Mouse (Mus musculus): ENCODE data around the gene Efcab11. TPM values are rescaled to one million over a fixed set of nuclear protein-coding genes. Genes with fewer than 3 reads are reported as not detected.

The Efcab11 gene
- total and polyA plus RNA-seq, 3 experiments = 7.9 to 12.2 (median 8.0) TPM

DNA sequence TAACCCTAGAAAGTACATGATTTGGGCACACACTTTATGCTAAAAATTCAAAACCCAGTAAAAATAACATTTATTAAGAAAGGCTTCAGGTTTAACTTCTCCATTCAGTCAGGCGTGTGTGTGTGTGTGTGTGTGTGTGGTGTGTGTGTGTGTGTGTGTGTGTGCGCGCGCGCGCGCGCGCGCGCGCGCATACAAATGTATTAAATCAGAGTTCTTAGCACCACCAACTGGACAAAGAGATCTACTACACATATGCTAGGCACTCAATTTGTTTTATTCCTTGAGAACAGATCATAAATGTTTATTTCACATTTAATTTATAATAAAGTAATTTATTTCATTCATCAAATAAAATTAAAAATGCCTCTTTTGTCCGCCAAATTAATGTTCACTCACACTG is 45.5 kb downstream of the Efcab11 start:
- dilution Hi-C loops (cut with MboI; ENCODE audit: extremely low pct_ligation_motif_present, extremely low pct_unique_long_range_greater_than_20kb, low sequenced_read_pairs) = no loop called here
- no peaks in the 10 kb centered on the region for H3K27me3 ChIP-seq (replicated peaks)
- in situ Hi-C loops (cut with MboI; ENCODE audit: low pct_ligation_motif_present, low pct_unique_long_range_greater_than_20kb, low sequenced_read_pairs) = no loop called here

DNA sequence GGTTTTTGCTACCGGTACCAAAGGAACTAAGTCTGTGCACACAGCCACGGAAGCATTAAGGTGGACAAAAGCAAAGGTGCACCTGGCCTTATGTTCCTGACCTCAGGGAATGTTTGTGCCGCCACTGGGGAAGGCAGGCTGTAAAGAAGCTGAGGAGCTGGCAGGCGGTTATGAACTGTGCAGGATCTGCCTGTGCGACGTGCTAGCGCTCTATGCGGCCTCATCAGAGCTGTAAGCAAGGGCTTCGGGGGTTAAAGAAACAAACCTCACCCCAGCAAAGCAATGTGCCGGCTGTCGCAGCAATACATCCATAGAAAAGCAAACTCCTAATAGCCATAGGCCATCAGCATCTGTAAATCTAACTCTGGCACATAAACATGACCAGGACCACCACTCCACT is 46.1 kb downstream of the Efcab11 start:
- Histone ChIP-seq H3K4me3 (replicated peaks in 1 of 3; ENCODE audit: low read depth in 2 of 3, low read length in 2 of 3, poor library complexity in 1 of 3) (no peak overlapping the region), H3K79me2 (replicated peaks; ENCODE audit: control insufficient read depth, extremely low read depth, insufficient read depth, poor library complexity, severe bottlenecking) (no peaks in the 10 kb centered on the region), H3K4me1 (ENCODE audit: control insufficient read depth in 1 of 2, insufficient read depth in 2 of 2) (no peaks in the 10 kb centered on the region), H3K9me3 (replicated peaks; ENCODE audit: low read length) (peaks cover 4% of the 10 kb centered on the region), H3K4me2 (ENCODE audit: insufficient read depth, low read depth, poor library complexity, severe bottlenecking) (no peak overlapping the region), H3K27ac (ENCODE audit: insufficient read depth, low read depth) (no peak overlapping the region), H3K9ac (ENCODE audit: insufficient read depth, low read depth) (no peak overlapping the region), H3K27me3 (replicated peaks) (no peaks in the 10 kb centered on the region), H3K36me3 (replicated peaks in 1 of 2; ENCODE audit: control insufficient read depth in 1 of 2, insufficient read depth in 1 of 2, low read length in 1 of 2) (peaks cover 4 to 45% of the 10 kb centered on the region in 2 experiments)
- dilution Hi-C loops (cut with MboI; ENCODE audit: extremely low pct_ligation_motif_present, extremely low pct_unique_long_range_greater_than_20kb, low sequenced_read_pairs) = no loop called here
- no peak for TF ChIP-seq RCOR1 (conservative IDR thresholded peaks at IDR 0.05; ENCODE audit: low read depth, low read length)
- no peak for TF ChIP-seq ZC3H11A (IDR thresholded peaks at IDR 0.05; ENCODE audit: low read depth, low read length)
- in situ Hi-C loops (cut with MboI; ENCODE audit: low pct_ligation_motif_present, low pct_unique_long_range_greater_than_20kb, low sequenced_read_pairs) = no loop called here
- no peak for DNase-seq (ENCODE audit: extremely low read depth)

More for the DNA sequence above, 45.5 kb downstream of the Efcab11 start:
- TF ChIP-seq CTCF (conservative IDR thresholded peaks at IDR 0.05 in 1 of 2, IDR thresholded peaks at IDR 0.05 in 1 of 2; ENCODE audit: low read depth in 2 of 2, low read length in 2 of 2) (peak in 1 of 2 experiments; percentile 54; a peak in 2 of 4 replicates), GABPA (IDR thresholded peaks at IDR 0.05; ENCODE audit: insufficient replicate concordance, low read depth, low read length) (no peak), SMC3 (IDR thresholded peaks at IDR 0.05; ENCODE audit: low read depth, low read length) (peak; percentile 42), RAD21 (IDR thresholded peaks at IDR 0.05; ENCODE audit: low read depth, low read length) (peak; percentile 58)
- Histone ChIP-seq H3K4me2 (ENCODE audit: insufficient read depth, low read depth, poor library complexity, severe bottlenecking) (no peak overlapping the region), H3K36me3 (replicated peaks in 1 of 2; ENCODE audit: control insufficient read depth in 1 of 2, insufficient read depth in 1 of 2, low read length in 1 of 2) (peaks cover 4 to 47% of the 10 kb centered on the region in 2 experiments), H3K9ac (ENCODE audit: insufficient read depth, low read depth) (no peak overlapping the region), H3K9me3 (replicated peaks; ENCODE audit: low read length) (no peaks in the 10 kb centered on the region), H3K4me1 (ENCODE audit: control insufficient read depth in 1 of 2, insufficient read depth in 2 of 2) (no peaks in the 10 kb centered on the region), H3K79me2 (replicated peaks; ENCODE audit: control insufficient read depth, extremely low read depth, insufficient read depth, poor library complexity, severe bottlenecking) (no peaks in the 10 kb centered on the region), H3K27ac (ENCODE audit: insufficient read depth, low read depth) (no peak overlapping the region), H3K4me3 (replicated peaks in 1 of 3; ENCODE audit: low read depth in 2 of 3, low read length in 2 of 3, poor library complexity in 1 of 3) (no peak overlapping the region)
- peak; percentile 17 for DNase-seq (ENCODE audit: extremely low read depth)

GRCm38 (mm10) chr12:99837528-99837927 is 46.7 kb downstream of the Efcab11 start:
- TF ChIP-seq UBTF (IDR thresholded peaks at IDR 0.05; ENCODE audit: low read depth, low read length) = no peak
- TF ChIP-seq ZNF384 (IDR thresholded peaks at IDR 0.05; ENCODE audit: low read depth, low read length) = no peak
- TF ChIP-seq ELF1 (IDR thresholded peaks at IDR 0.05; ENCODE audit: low read depth, low read length) = no peak
- no peak for TF ChIP-seq ZMIZ1 (IDR thresholded peaks at IDR 0.05; ENCODE audit: low read depth, low read length)
- TF ChIP-seq POLR2AphosphoS2 (IDR thresholded peaks at IDR 0.05; ENCODE audit: low read depth, low read length) = no peak
- TF ChIP-seq MYC (IDR thresholded peaks at IDR 0.05; ENCODE audit: low read depth, low read length) = no peak
- no peak for TF ChIP-seq TCF12 (IDR thresholded peaks at IDR 0.05; ENCODE audit: low read depth, low read length)
- no peak for TF ChIP-seq SMC3 (IDR thresholded peaks at IDR 0.05; ENCODE audit: low read depth, low read length)
- TF ChIP-seq NRF1 (IDR thresholded peaks at IDR 0.05; ENCODE audit: low read depth, low read length) = no peak
- H3K9ac ChIP-seq (ENCODE audit: insufficient read depth, low read depth) = no peak overlapping the region
- no peak overlapping the region for H3K4me2 ChIP-seq (ENCODE audit: insufficient read depth, low read depth, poor library complexity, severe bottlenecking)
- H3K4me1 ChIP-seq (ENCODE audit: control insufficient read depth in 1 of 2, insufficient read depth in 2 of 2) = no peaks in the 10 kb centered on the region
- peaks cover 4% of the 10 kb centered on the region for H3K9me3 ChIP-seq (replicated peaks; ENCODE audit: low read length)
- no peak for DNase-seq (ENCODE audit: extremely low read depth)
- no peaks in the 10 kb centered on the region for H3K79me2 ChIP-seq (replicated peaks; ENCODE audit: control insufficient read depth, extremely low read depth, insufficient read depth, poor library complexity, severe bottlenecking)
- H3K36me3 ChIP-seq (replicated peaks in 1 of 2; ENCODE audit: control insufficient read depth in 1 of 2, insufficient read depth in 1 of 2, low read length in 1 of 2) = peaks cover 4 to 41% of the 10 kb centered on the region in 2 experiments
- H3K27me3 ChIP-seq (replicated peaks) = no peaks in the 10 kb centered on the region
- in situ Hi-C loops (cut with MboI; ENCODE audit: low pct_ligation_motif_present, low pct_unique_long_range_greater_than_20kb, low sequenced_read_pairs) = no loop called here
- no peak overlapping the region for H3K4me3 ChIP-seq (replicated peaks in 1 of 3; ENCODE audit: low read depth in 2 of 3, low read length in 2 of 3, poor library complexity in 1 of 3)
- dilution Hi-C loops (cut with MboI; ENCODE audit: extremely low pct_ligation_motif_present, extremely low pct_unique_long_range_greater_than_20kb, low sequenced_read_pairs) = no loop called here
- H3K27ac ChIP-seq (ENCODE audit: insufficient read depth, low read depth) = no peak overlapping the region
